Mouse (Mus musculus) adrenal gland, adult 18-20 months (tissue): ENCODE measurements around the gene Ccnjl. TPM values are rescaled to one million over a fixed set of nuclear protein-coding genes. Genes with fewer than 3 reads are reported as not detected.

Experiments
- DNase-seq, 2 experiments: peaks; one replicate each; pipeline ENCODE4 v3.0.0; 2021 to 2022; ENCODE audit warnings: low spot score in 2 of 2
- long read RNA-seq, 2 experiments: library from polyadenylated mRNA; stranded (forward); transcript quantifications; one replicate each; pipeline ENCODE4 v2.0.0; 2021
- total RNA-seq, 2 experiments: library from RNA; stranded (reverse); gene quantifications; 1 replicate in 1 of 2; 2 replicates in 1 of 2; pipeline ENCODE4 v1.2.3; 2021

The Ccnjl gene
- 1 to 10 TPM; 1.3 to 2.5 TPM for total RNA-seq
- long read RNA-seq, experiment 1, result 0 reads
- long read RNA-seq, experiment 2, partial matches to known transcripts, result 1 of 4 reads
- long read RNA-seq, experiment 2, other reads (novel, unspliced or antisense), result 1 of 4 reads

- peak; percentile 61 to 68 for DNase-seq
Measured at GRCm38 (mm10) chr11:43528683-43529499, at the start of gene Ccnjl. TSS of gene Ccnjl (plus strand) at chr11:43528784.

- no peak for DNase-seq
Measured at GRCm38 (mm10) chr11:43479376-43479775, 49.2 kb upstream of the Ccnjl start.

GRCm38 (mm10) chr11:43480561-43480960 is 48.0 kb upstream of the Ccnjl start:
- DNase-seq, result no peak

GRCm38 (mm10) chr11:43481672-43482522 is 46.7 kb upstream of the Ccnjl start:
- DNase-seq, result no peak

- no peak for DNase-seq
Measured at GRCm38 (mm10) chr11:43483122-43483792, 45.3 kb upstream of the Ccnjl start.

GRCm38 (mm10) chr11:43484057-43484456 is 44.5 kb upstream of the Ccnjl start:
- no peak for DNase-seq

- no peak for DNase-seq
Measured at GRCm38 (mm10) chr11:43484652-43485051, 43.9 kb upstream of the Ccnjl start.

GRCm38 (mm10) chr11:43485855-43486254 is 42.7 kb upstream of the Ccnjl start:
- no peak for DNase-seq

- peak; percentile 77 to 80 for DNase-seq
Measured at GRCm38 (mm10) chr11:43492663-43493062, 35.9 kb upstream of the Ccnjl start.

- peak; percentile 66 to 70 for DNase-seq
Measured at GRCm38 (mm10) chr11:43493815-43494409, 34.7 kb upstream of the Ccnjl start.

GRCm38 (mm10) chr11:43495037-43495436 is 33.5 kb upstream of the Ccnjl start:
- no peak for DNase-seq

GRCm38 (mm10) chr11:43495532-43495931 is 33.1 kb upstream of the Ccnjl start:
- peak; percentile 73 to 81 for DNase-seq

- no peak for DNase-seq
Measured at GRCm38 (mm10) chr11:43501256-43501655, 27.3 kb upstream of the Ccnjl start.

- no peak for DNase-seq
Measured at GRCm38 (mm10) chr11:43505188-43505587, 23.4 kb upstream of the Ccnjl start.

- no peak for DNase-seq
Measured at GRCm38 (mm10) chr11:43507976-43508375, 20.6 kb upstream of the Ccnjl start.

GRCm38 (mm10) chr11:43509878-43510277 is 18.7 kb upstream of the Ccnjl start:
- no peak for DNase-seq

GRCm38 (mm10) chr11:43512661-43513190 is 15.9 kb upstream of the Ccnjl start:
- DNase-seq, result no peak

- DNase-seq, result peak; percentile 38 to 40
Measured at GRCm38 (mm10) chr11:43516344-43517021, 12.1 kb upstream of the Ccnjl start.

- no peak for DNase-seq
Measured at GRCm38 (mm10) chr11:43517641-43518040, 10.9 kb upstream of the Ccnjl start.

GRCm38 (mm10) chr11:43518086-43518485 is 10.5 kb upstream of the Ccnjl start:
- no peak for DNase-seq
